Mouse (Mus musculus) MEL (cell line): ENCODE measurements around the gene Tff3. TPM values are rescaled to one million over a fixed set of nuclear protein-coding genes. Genes with fewer than 3 reads are reported as not detected.

ENCODE experiments used
- DNase-seq: peaks from one replicate; pipeline ENCODE4 v3.0.0; 2011; ENCODE audit warnings: low read depth, low spot score
- H3K27ac ChIP-seq: 2 replicates; pipeline ENCODE4 v1.5.1; 2012; ENCODE audit warnings: low read depth, mild to moderate bottlenecking, control low read depth, low read length, moderate library complexity; ENCODE audit not compliant: control insufficient read depth
- H3K27me3 ChIP-seq, 2 experiments: fragments of 150-350 bp in 1 of 2; sonication (generic) in 1 of 2; 2 replicates each; pipeline ENCODE4 v1.6.1; 2012; ENCODE audit warnings: low read length in 2 of 2, mild to moderate bottlenecking in 2 of 2, improper control_type of control experiment in 1 of 2, moderate library complexity in 1 of 2; ENCODE audit not compliant: insufficient read depth in 2 of 2, control insufficient read depth in 1 of 2
- H3K36me3 ChIP-seq, 2 experiments: 2 replicates each; pipeline ENCODE4 v1.6.1; 2012 to 2014; ENCODE audit warnings: low read length in 2 of 2, improper control_type of control experiment in 1 of 2, inconsistent platforms in 1 of 2, mild to moderate bottlenecking in 1 of 2; ENCODE audit not compliant: insufficient read depth in 2 of 2, control insufficient read depth in 1 of 2
- H3K4me1 ChIP-seq, 2 experiments: fragments of 150-350 bp in 1 of 2; sonication (generic) in 1 of 2; 2 replicates each; pipeline ENCODE4 v1.6.1; 2012; ENCODE audit warnings: low read length in 2 of 2, improper control_type of control experiment in 1 of 2, mild to moderate bottlenecking in 1 of 2; ENCODE audit not compliant: insufficient read depth in 2 of 2, control insufficient read depth in 1 of 2
- H3K4me3 ChIP-seq, 2 experiments: fragments of 150-350 bp in 1 of 2; sonication (generic) in 1 of 2; 2 replicates each; pipeline ENCODE4 v1.5.1; 2012; ENCODE audit warnings: low read depth in 2 of 2, low read length in 2 of 2, mild to moderate bottlenecking in 2 of 2, moderate library complexity in 2 of 2, control low read depth in 1 of 2, improper control_type of control experiment in 1 of 2; ENCODE audit not compliant: control insufficient read depth in 1 of 2, insufficient read depth in 1 of 2
- H3K79me2 ChIP-seq: 2 replicates; pipeline ENCODE4 v1.6.1; 2012; ENCODE audit warnings: mild to moderate bottlenecking, low read length, moderate library complexity; ENCODE audit not compliant: control insufficient read depth, poor library complexity, insufficient read depth
- H3K9ac ChIP-seq: 2 replicates; pipeline ENCODE4 v1.6.1; 2012; ENCODE audit warnings: low read depth, mild to moderate bottlenecking, control low read depth, low read length, moderate library complexity; ENCODE audit not compliant: control insufficient read depth, poor library complexity, severe bottlenecking
- H3K9me3 ChIP-seq: fragments of 150-350 bp; sonication (generic); replicated peaks from 2 replicates; pipeline ENCODE4 v1.6.1; 2012; ENCODE audit warnings: mild to moderate bottlenecking, low read length, improper control_type of control experiment, moderate library complexity; ENCODE audit not compliant: insufficient read depth
- BHLHE40 ChIP-seq: IDR thresholded peaks from 2 replicates; pipeline ENCODE4 v1.6.1; 2012; ENCODE audit warnings: low read depth, mild to moderate bottlenecking, inconsistent platforms, low read length, improper control_type of control experiment, borderline replicate concordance
- CHD2 ChIP-seq: IDR thresholded peaks from 2 replicates; pipeline ENCODE4 v1.6.1; 2011; ENCODE audit warnings: low read length, improper control_type of control experiment
- E2F4 ChIP-seq: IDR thresholded peaks from 2 replicates; pipeline ENCODE4 v1.6.1; 2011; ENCODE audit warnings: low read depth, low read length, improper control_type of control experiment, borderline replicate concordance
- ELF1 ChIP-seq: IDR thresholded peaks from 2 replicates; pipeline ENCODE4 v1.6.1; 2014; ENCODE audit warnings: low read depth, mild to moderate bottlenecking, inconsistent platforms, low read length, improper control_type of control experiment, moderate library complexity
- ETS1 ChIP-seq: IDR thresholded peaks from 2 replicates; pipeline ENCODE4 v1.6.1; 2012; ENCODE audit warnings: low read depth, mild to moderate bottlenecking, inconsistent platforms, low read length, improper control_type of control experiment, moderate library complexity
- GABPA ChIP-seq: IDR thresholded peaks from 2 replicates; pipeline ENCODE4 v1.6.1; 2012; ENCODE audit warnings: low read depth, mild to moderate bottlenecking, inconsistent platforms, low read length, improper control_type of control experiment, moderate library complexity
- GATA1 ChIP-seq: IDR thresholded peaks from 2 replicates; pipeline ENCODE4 v1.6.1; 2011; ENCODE audit warnings: low read depth, low read length, improper control_type of control experiment
- HCFC1 ChIP-seq: IDR thresholded peaks from 2 replicates; pipeline ENCODE4 v1.6.1; 2012; ENCODE audit warnings: low read depth, mild to moderate bottlenecking, inconsistent platforms, low read length, improper control_type of control experiment, moderate library complexity
- JUND ChIP-seq: IDR thresholded peaks from 2 replicates; pipeline ENCODE4 v1.6.1; 2011; ENCODE audit warnings: low read depth, mild to moderate bottlenecking, improper control_type of control experiment, low read length
- MAX ChIP-seq: IDR thresholded peaks from 2 replicates; pipeline ENCODE4 v1.6.1; 2011; ENCODE audit warnings: low read length, improper control_type of control experiment
- MEF2A ChIP-seq: IDR thresholded peaks from 2 replicates; pipeline ENCODE4 v1.6.1; 2014; ENCODE audit warnings: low read depth, mild to moderate bottlenecking, inconsistent platforms, low read length, improper control_type of control experiment; ENCODE audit not compliant: poor library complexity, insufficient replicate concordance, severe bottlenecking; ENCODE audit errors: extremely low read depth
- MYB ChIP-seq: IDR thresholded peaks from 2 replicates; pipeline ENCODE4 v1.6.1; 2011; ENCODE audit warnings: mild to moderate bottlenecking, low read depth, low read length, improper control_type of control experiment
- POLR2AphosphoS2 ChIP-seq: IDR thresholded peaks from 2 replicates; pipeline ENCODE4 v1.6.1; 2011; ENCODE audit warnings: low read length, improper control_type of control experiment
- POLR2AphosphoS5 ChIP-seq: IDR thresholded peaks from 2 replicates; pipeline ENCODE4 v1.6.1; 2012; ENCODE audit warnings: low read depth, borderline replicate concordance, mild to moderate bottlenecking, inconsistent platforms, low read length, moderate library complexity, mixed read lengths
- RAD21 ChIP-seq: IDR thresholded peaks from 2 replicates; pipeline ENCODE4 v1.6.1; 2011; ENCODE audit warnings: mild to moderate bottlenecking, low read depth, low read length, improper control_type of control experiment
- USF2 ChIP-seq, 2 experiments: IDR thresholded peaks; 2 replicates each; pipeline ENCODE4 v1.6.1; 2011 to 2012; ENCODE audit warnings: improper control_type of control experiment in 2 of 2, low read length in 2 of 2, borderline replicate concordance in 1 of 2, inconsistent platforms in 1 of 2, low read depth in 1 of 2, mild to moderate bottlenecking in 1 of 2; ENCODE audit not compliant: insufficient read depth in 1 of 2
- ZNF384 ChIP-seq: IDR thresholded peaks from 2 replicates; pipeline ENCODE4 v1.6.1; 2012; ENCODE audit warnings: low read depth, mild to moderate bottlenecking, inconsistent platforms, low read length, improper control_type of control experiment
- polyA plus RNA-seq, 2 experiments: library from polyadenylated mRNA; stranded (reverse) in 1 of 2; unstranded in 1 of 2; fragments of >175 nt in 1 of 2; fragments of >200 nt in 1 of 2; gene quantifications; 2 replicates each; pipeline versions ENCODE4 v1.2.1 to v1.2.4; 2012; ENCODE audit warnings: low replicate concordance in 2 of 2, low read depth in 1 of 2; ENCODE audit not compliant: insufficient read length in 2 of 2, insufficient read depth in 1 of 2, missing spikeins in 1 of 2
- total RNA-seq: library from RNA; depleted of rRNA; stranded (reverse); fragments of 300-350 nt; gene quantifications from 2 replicates; pipeline ENCODE4 v1.2.3, GENCODE M21; 2012

Gene Tff3
- total and polyA plus RNA-seq, 3 experiments = not detected

GRCm38 (mm10) chr17:31085519-31085918 lies 43.9 kb downstream of the Tff3 start:
- no peak overlapping the region for H3K27ac ChIP-seq
- peaks cover 0 to 14% of the 10 kb centered on the region in 2 experiments; a peak in 3 of 4 replicates for H3K36me3 ChIP-seq
- no peak overlapping the region for H3K4me3 ChIP-seq
- no peaks in the 10 kb centered on the region; the same call in 1 of the 2 replicates for H3K79me2 ChIP-seq
- H3K4me1 ChIP-seq = peaks cover 13 to 20% of the 10 kb centered on the region in 2 experiments
- no peak overlapping the region for H3K9ac ChIP-seq
- no peaks in the 10 kb centered on the region for H3K9me3 ChIP-seq
- no peak for TF ChIP-seq CHD2
- TF ChIP-seq ETS1 = 0 out of 2 replicates have a peak, but pooled peaks have one; percentile 16
- H3K27me3 ChIP-seq = no peaks in the 10 kb centered on the region
- no peak for DNase-seq

GRCm38 (mm10) chr17:31082296-31083078 lies 47.0 kb downstream of the Tff3 start:
- H3K9me3 ChIP-seq = no peaks in the 10 kb centered on the region
- no peak overlapping the region for H3K4me3 ChIP-seq
- peak; percentile 49 for DNase-seq
- H3K79me2 ChIP-seq = no peaks in the 10 kb centered on the region
- TF ChIP-seq MYB (no peak), POLR2AphosphoS2 (no peak), USF2 (IDR thresholded peaks at IDR 0.05; ENCODE audit: borderline replicate concordance in 1 of 2, insufficient read depth in 1 of 2, low read depth in 1 of 2, low read length in 2 of 2) (no peak), E2F4 (no peak), JUND (no peak), HCFC1 (no peak), MAX (no peak), RAD21 (no peak), BHLHE40 (no peak), ZNF384 (no peak), GATA1 (no peak), POLR2AphosphoS5 (no peak), MEF2A (no peak), ELF1 (no peak), GABPA (no peak)
- no peak overlapping the region for H3K27ac ChIP-seq
- no peak overlapping the region for H3K9ac ChIP-seq
- peaks cover 0 to 5% of the 10 kb centered on the region in 2 experiments; a peak in 3 of 4 replicates for H3K36me3 ChIP-seq
- H3K4me1 ChIP-seq = peaks cover 5 to 7% of the 10 kb centered on the region in 2 experiments; a peak in 3 of 4 replicates
- H3K27me3 ChIP-seq = no peaks in the 10 kb centered on the region
